Comparison of ENCODE assay signal across 21 mouse cellular contexts in genomic region chr3:130975291-130975690, GRCm38 (mm10).
A peak's percentile ranks its signal among the peaks of the same experiment; 100 is the strongest.
DNase-seq lines count a peak whose midpoint lies in the region; ATAC-seq and TF ChIP-seq lines count a peak whose summit lies in the region.
"Had no signal": no experiment of that assay in that cellular context is flagged by ENCODE, and none has a peak within 500 bp of the region (broad histone marks: within the 10 kb centered on the region; RNA-seq: fewer than 3 reads in every experiment).

No protein-coding gene starts in this region.

- no peak for TF ChIP-seq POLR2A in kidney, adult 2 months (IDR thresholded peaks at IDR 0.05; ENCODE audit: low read depth, low read length)
- no peak for TF ChIP-seq POLR2A in thymus, adult 2 months (IDR thresholded peaks at IDR 0.05; ENCODE audit: control insufficient read depth, extremely low read depth, insufficient read depth, low read length, poor library complexity)

- no peaks in the 10 kb centered on the region for H3K4me1 ChIP-seq in kidney, adult 2 months (ENCODE audit: control insufficient read depth, insufficient read depth, low read length)
- H3K4me1 ChIP-seq in kidney, postnatal 0 days (replicated peaks; ENCODE audit: insufficient read depth, low read length): peaks cover 6% of the 10 kb centered on the region
- H3K4me1 ChIP-seq in thymus, adult 2 months (replicated peaks; ENCODE audit: control insufficient read depth, insufficient read depth, low read length): peaks cover 35% of the 10 kb centered on the region
- H3K4me1 ChIP-seq: forebrain, embryonic 13.5 days; forebrain, embryonic 15.5 days had no signal

- H3K9ac ChIP-seq in kidney, postnatal 0 days (ENCODE audit: low read depth, low read length): no peak overlapping the region
- H3K9ac ChIP-seq: embryonic facial prominence, embryonic 12.5 days; forebrain, embryonic 13.5 days; forebrain, embryonic 15.5 days had no signal

- no peak for TF ChIP-seq CTCF in kidney, adult 2 months (conservative IDR thresholded peaks at IDR 0.05; ENCODE audit: insufficient read depth, insufficient read length, low read depth, low read length)
- TF ChIP-seq CTCF in kidney, postnatal 0 days (IDR thresholded peaks at IDR 0.05; ENCODE audit: low read depth): no peak
- no peak for TF ChIP-seq CTCF in thymus, adult 2 months (IDR thresholded peaks at IDR 0.05; ENCODE audit: borderline replicate concordance, control insufficient read depth, extremely low read depth, insufficient read depth, low read length, poor library complexity)

- no peak overlapping the region for H3K4me3 ChIP-seq in kidney, adult 2 months (ENCODE audit: insufficient read depth, low read depth, low read length)
- no peak overlapping the region for H3K4me3 ChIP-seq in kidney, postnatal 0 days (replicated peaks; ENCODE audit: low read depth, low read length)
- H3K4me3 ChIP-seq in thymus, adult 2 months (ENCODE audit: control insufficient read depth, insufficient read depth, low read length): no peak overlapping the region
- H3K4me3 ChIP-seq: embryonic facial prominence, embryonic 10.5 days; embryonic facial prominence, embryonic 12.5 days; forebrain, embryonic 13.5 days; forebrain, embryonic 15.5 days had no signal

- H3K4me2 ChIP-seq in kidney, postnatal 0 days (ENCODE audit: low read length): no peak overlapping the region
- H3K4me2 ChIP-seq: embryonic facial prominence, embryonic 12.5 days; forebrain, embryonic 13.5 days; forebrain, embryonic 15.5 days had no signal

- H3K9me3 ChIP-seq in kidney, postnatal 0 days (replicated peaks; ENCODE audit: low read length): no peaks in the 10 kb centered on the region
- H3K9me3 ChIP-seq: embryonic facial prominence, embryonic 10.5 days; embryonic facial prominence, embryonic 12.5 days; forebrain, embryonic 13.5 days; forebrain, embryonic 15.5 days had no signal

- DNase-seq in kidney, adult 2 months: peak; percentile 10
- DNase-seq in kidney, postnatal 36 days: no peak
- DNase-seq in kidney, postnatal 0 days (ENCODE audit: low spot score): peak; percentile 76
- no peak for DNase-seq in kidney, postnatal 25 days
- no peak for DNase-seq in thymus, adult 2 months
- DNase-seq in thymus, postnatal 10 days (ENCODE audit: low spot score in 2 of 2): no peak
- no peak for DNase-seq in lung, postnatal 10 days
- DNase-seq: adrenal gland, adult 8-10 months; adrenal gland, postnatal 14 days; adrenal gland, postnatal 36 days; cerebellum, adult 11-12 months; cerebellum, adult 2 months; cerebellum, adult 9-10 months; cerebellum, postnatal 10 days; cerebellum, postnatal 25 days had no signal

- 48% methylated on average over 1 of the region's 1 CpGs for WGBS in kidney, adult 2 months
- 37% methylated on average over 1 of the region's 1 CpGs for WGBS in kidney, postnatal 0 days
- WGBS in thymus, adult 2 months: 78% methylated on average over 1 of the region's 1 CpGs

- ATAC-seq in kidney, postnatal 0 days (replicated peaks; ENCODE audit: low FRiP score, low read depth): no peak
- ATAC-seq: activated CD4-positive, CD25-positive, alpha-beta regulatory T cell, adult 4 months; forebrain, embryonic 13.5 days; forebrain, embryonic 15.5 days; Patski had no signal

- no peaks in the 10 kb centered on the region for H3K27me3 ChIP-seq in kidney, adult 2 months (replicated peaks; ENCODE audit: control insufficient read depth, insufficient read depth, low read length)
- no peaks in the 10 kb centered on the region for H3K27me3 ChIP-seq in kidney, postnatal 0 days (ENCODE audit: insufficient read depth, low read length)
- no peaks in the 10 kb centered on the region for H3K27me3 ChIP-seq in thymus, adult 2 months (ENCODE audit: control insufficient read depth, insufficient read depth, low read length)
- H3K27me3 ChIP-seq: embryonic facial prominence, embryonic 12.5 days; forebrain, embryonic 13.5 days; forebrain, embryonic 15.5 days; Patski had no signal

- no peaks in the 10 kb centered on the region for H3K36me3 ChIP-seq in kidney, adult 2 months (ENCODE audit: control insufficient read depth, insufficient read depth, low read length)
- H3K36me3 ChIP-seq in kidney, postnatal 0 days (ENCODE audit: insufficient read depth, low read length): no peaks in the 10 kb centered on the region
- H3K36me3 ChIP-seq in thymus, adult 2 months (ENCODE audit: control insufficient read depth, insufficient read depth, low read length): no peaks in the 10 kb centered on the region
- H3K36me3 ChIP-seq: embryonic facial prominence, embryonic 10.5 days; embryonic facial prominence, embryonic 12.5 days; forebrain, embryonic 15.5 days had no signal

- no peak overlapping the region for H3K27ac ChIP-seq in kidney, adult 2 months (ENCODE audit: insufficient read depth, low read depth, low read length)
- H3K27ac ChIP-seq in kidney, postnatal 0 days: no peak overlapping the region
- peak overlapping the region; percentile 98 for H3K27ac ChIP-seq in thymus, adult 2 months (ENCODE audit: control insufficient read depth, insufficient read depth, low read length)
- H3K27ac ChIP-seq: embryonic facial prominence, embryonic 10.5 days; embryonic facial prominence, embryonic 12.5 days; forebrain, embryonic 13.5 days; forebrain, embryonic 15.5 days had no signal

Comparison
In these comparisons a context has a peak if more than half of its experiments do, and no peak if none do; other contexts are left out.
1. DNase-seq: peak in kidney, adult 2 months (single experiment) and kidney, postnatal 0 days (single experiment); none in kidney, postnatal 36 days (0 of 2), kidney, postnatal 25 days (0 of 2), thymus, adult 2 months (single experiment), thymus, postnatal 10 days (0 of 2) and lung, postnatal 10 days (single experiment).